Mouse (Mus musculus): ENCODE results near the gene Wdr95. TPM values are rescaled to one million over a fixed set of nuclear protein-coding genes. Genes with fewer than 3 reads are reported as not detected.

The Wdr95 gene
- 9.4 TPM for polyA plus RNA-seq (2014; fragmentation: Illumina TruSeq; extraction: RNeasy Lipid Tissue Mini Kit (QIAGEN cat#74804); ENCODE audit: low read depth, low replicate concordance)

DNA sequence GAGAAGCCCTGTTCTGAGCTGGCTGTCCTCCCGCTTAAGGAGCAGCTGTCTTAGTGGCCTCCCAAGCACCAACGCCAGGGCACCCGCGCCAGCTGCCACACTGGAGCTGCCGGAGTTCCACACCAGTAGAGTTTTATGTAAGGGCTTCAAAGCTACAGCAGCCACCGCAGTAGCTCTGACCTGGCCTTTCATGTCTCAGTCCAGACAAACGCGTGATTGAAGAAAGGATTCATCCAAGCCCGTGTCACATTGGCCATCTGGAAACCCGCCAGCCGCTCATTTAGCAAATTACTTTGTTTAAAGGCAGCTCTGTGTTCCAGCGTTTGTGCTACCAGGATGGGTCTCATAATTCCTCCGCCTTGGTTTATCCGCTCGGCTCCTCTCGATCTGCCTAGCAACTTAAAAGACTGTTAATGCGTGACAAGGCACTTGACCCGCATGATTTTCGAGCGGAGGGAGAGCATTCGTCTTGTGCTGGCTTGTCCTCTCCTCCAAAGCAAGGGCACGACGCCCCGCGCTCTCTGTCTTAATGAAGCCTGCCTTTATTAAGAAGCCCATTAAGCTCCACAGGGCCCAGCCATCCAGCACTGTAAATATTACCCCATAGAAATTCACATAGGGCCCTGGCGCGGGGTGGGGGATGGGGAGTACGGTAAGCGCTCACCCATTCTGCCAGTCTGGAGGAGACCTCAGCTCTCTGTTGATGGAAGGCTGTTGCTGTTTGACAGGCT, at the start of gene Wdr95:
Gene Wdr95, plus strand, starts transcription at position 681 of the 731 bp plus-strand sequence.

DNA sequence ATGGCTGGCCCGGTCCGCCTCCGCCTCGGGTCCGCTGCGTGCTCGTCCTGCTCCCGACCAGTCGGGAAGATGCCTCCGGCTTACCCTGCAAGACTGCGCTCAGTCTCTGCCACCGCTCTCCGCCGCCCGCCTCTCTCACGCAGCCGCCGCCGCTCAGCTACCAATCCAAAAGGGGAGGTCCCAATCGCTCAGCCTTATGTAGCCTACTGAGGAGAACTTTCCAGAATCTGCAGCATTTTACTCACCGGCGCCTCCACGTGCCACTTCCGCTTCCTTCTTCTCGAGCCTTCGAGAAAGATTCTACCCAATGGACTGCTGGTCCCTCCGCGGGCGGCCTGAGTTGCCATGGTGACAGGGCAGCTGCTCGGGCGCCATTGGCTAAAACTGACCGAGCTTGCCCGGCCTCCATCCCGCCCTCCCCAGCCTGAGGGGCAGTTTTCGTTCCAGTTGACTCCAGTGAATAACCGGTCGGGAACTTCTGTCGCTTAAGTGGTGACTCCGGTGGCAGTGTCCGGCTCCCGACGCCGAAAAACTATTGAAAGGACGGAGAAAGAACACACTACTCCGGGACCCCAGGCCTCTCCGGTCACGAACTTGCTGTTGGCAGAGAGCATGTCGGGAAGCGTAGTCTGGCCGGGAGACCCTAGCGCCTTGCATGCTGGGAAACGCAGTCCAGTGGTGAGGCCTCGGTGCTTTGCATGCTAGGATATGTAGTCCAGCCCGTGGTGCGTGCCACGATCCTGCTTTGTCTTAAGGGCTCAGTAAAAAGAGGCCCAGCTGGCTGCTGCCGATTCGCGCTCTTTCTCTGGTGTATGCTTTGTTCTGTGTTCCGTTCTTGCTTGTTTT, 107.8 kb downstream of the Wdr95 start, which contains the start of gene Hsph1:
Gene Hsph1, minus strand, starts transcription at position 302 of the 846 bp plus-strand sequence.

Other genes starting within 250 kb of the Wdr95 start
- gene Medag, start 116.9 kb upstream of the Wdr95 start, polyA plus RNA-seq (2014; fragmentation: Illumina TruSeq; extraction: RNeasy Lipid Tissue Mini Kit (QIAGEN cat#74804); ENCODE audit: low read depth, low replicate concordance) = 1.0 TPM
- gene Tex26, start 89.0 kb upstream of the Wdr95 start, polyA plus RNA-seq (2014; fragmentation: Illumina TruSeq; extraction: RNeasy Lipid Tissue Mini Kit (QIAGEN cat#74804); ENCODE audit: low read depth, low replicate concordance) = 108 TPM
- 129 TPM for gene Hsph1, start 107.7 kb downstream of the Wdr95 start, polyA plus RNA-seq (2014; fragmentation: Illumina TruSeq; extraction: RNeasy Lipid Tissue Mini Kit (QIAGEN cat#74804); ENCODE audit: low read depth, low replicate concordance)
- gene B3glct, start 149.6 kb downstream of the Wdr95 start, polyA plus RNA-seq (2014; fragmentation: Illumina TruSeq; extraction: RNeasy Lipid Tissue Mini Kit (QIAGEN cat#74804); ENCODE audit: low read depth, low replicate concordance) = 1.8 TPM

Measured in testis, adult 10 weeks (tissue).